Mouse (Mus musculus) stomach, embryonic 15.5 days (tissue): ENCODE measurements at regions not wholly inside any gene's neighbourhood (a gene's known extent, or its start where the extent isn't known, plus 50 kb on each side); places are given as distances from the start of the nearest gene placed in this dataset.

Experiments used
- ATAC-seq: fragments of 200-750 bp; cut with Nextera tagmentation; 2 replicates; pipeline ENCODE4 v1.8.0; 2017; ENCODE audit warnings: low read depth, moderate number of reproducible peaks, moderate TSS enrichment; ENCODE audit not compliant: insufficient read depth, low FRiP score
- H3K27ac ChIP-seq: fragments of 300-500 bp; sonication (generic); 2 replicates; pipeline ENCODE4 v1.5.1; 2015; ENCODE audit warnings: mild to moderate bottlenecking, inconsistent platforms
- H3K27me3 ChIP-seq: fragments of 300-500 bp; sonication (generic); replicated peaks from 2 replicates; pipeline ENCODE4 v1.6.1; 2015; ENCODE audit warnings: inconsistent platforms
- H3K36me3 ChIP-seq: fragments of 300-500 bp; sonication (generic); 2 replicates; pipeline ENCODE4 v1.6.1; 2015; ENCODE audit warnings: inconsistent platforms
- H3K4me1 ChIP-seq: fragments of 300-500 bp; sonication (generic); 2 replicates; pipeline ENCODE4 v1.6.1; 2015; ENCODE audit warnings: inconsistent platforms
- H3K4me2 ChIP-seq: fragments of 300-500 bp; sonication (generic); 2 replicates; pipeline ENCODE4 v1.6.1; 2015; ENCODE audit warnings: mild to moderate bottlenecking, inconsistent platforms
- H3K4me3 ChIP-seq: fragments of 300-500 bp; sonication (generic); replicated peaks from 2 replicates; pipeline ENCODE4 v1.5.1; 2015; ENCODE audit warnings: inconsistent platforms
- H3K9ac ChIP-seq: fragments of 300-500 bp; sonication (generic); 2 replicates; pipeline ENCODE4 v1.6.1; 2015; ENCODE audit warnings: inconsistent platforms
- H3K9me3 ChIP-seq: fragments of 300-500 bp; sonication (generic); 2 replicates; pipeline ENCODE4 v1.6.1; 2016; ENCODE audit warnings: inconsistent platforms
- WGBS: fragments of 180-500 bp; shearing (Covaris S2); methylation state at CpG from one replicate; pipeline ENCODE4 v1.1.7; 2015; 5-methylcytosine and 5-hydroxymethylcytosine counted together

- H3K4me1 ChIP-seq, result no peaks in the 10 kb centered on the region
- H3K4me3 ChIP-seq, result no peak overlapping the region
- no peak overlapping the region for H3K27ac ChIP-seq
- H3K36me3 ChIP-seq, result no peaks in the 10 kb centered on the region
- no peak overlapping the region for H3K4me2 ChIP-seq
- no peaks in the 10 kb centered on the region for H3K9me3 ChIP-seq
- no peak for ATAC-seq
- WGBS, result 81% methylated on average over 4 of the region's 4 CpGs
- H3K9ac ChIP-seq, result no peak overlapping the region
- H3K27me3 ChIP-seq, result no peaks in the 10 kb centered on the region
Measured at GRCm38 (mm10) chr2:11012312-11012860, 159.5 kb upstream of the Prkcq start.

- H3K9me3 ChIP-seq, result no peaks in the 10 kb centered on the region
- ATAC-seq, result no peak
- no peaks in the 10 kb centered on the region for H3K36me3 ChIP-seq
- no peaks in the 10 kb centered on the region for H3K4me1 ChIP-seq
- no peaks in the 10 kb centered on the region for H3K27me3 ChIP-seq
- H3K4me2 ChIP-seq, result no peak overlapping the region
- 80% methylated on average over 3 of the region's 3 CpGs for WGBS
- H3K27ac ChIP-seq, result no peak overlapping the region
- no peak overlapping the region for H3K4me3 ChIP-seq
- H3K9ac ChIP-seq, result no peak overlapping the region
Measured at GRCm38 (mm10) chr2:11013154-11013553, 158.8 kb upstream of the Prkcq start.

GRCm38 (mm10) chr2:11016446-11016845, 155.5 kb upstream of the Prkcq start:
- Histone ChIP-seq H3K4me1 (no peaks in the 10 kb centered on the region), H3K27ac (no peak overlapping the region), H3K4me2 (no peak overlapping the region), H3K27me3 (no peaks in the 10 kb centered on the region), H3K9me3 (no peaks in the 10 kb centered on the region), H3K4me3 (no peak overlapping the region), H3K36me3 (no peaks in the 10 kb centered on the region), H3K9ac (no peak overlapping the region)
- ATAC-seq, result no peak
- WGBS, result 46% methylated on average over 1 of the region's 1 CpGs

- Histone ChIP-seq H3K4me2 (no peak overlapping the region), H3K27ac (no peak overlapping the region), H3K27me3 (no peaks in the 10 kb centered on the region), H3K9ac (no peak overlapping the region), H3K9me3 (no peaks in the 10 kb centered on the region), H3K36me3 (no peaks in the 10 kb centered on the region), H3K4me1 (no peaks in the 10 kb centered on the region), H3K4me3 (no peak overlapping the region)
- 79% methylated on average over 4 of the region's 4 CpGs for WGBS
- ATAC-seq, result no peak
Measured at GRCm38 (mm10) chr2:11032891-11033290, 139.0 kb upstream of the Prkcq start.

- no peak for ATAC-seq
- Histone ChIP-seq H3K9me3 (no peaks in the 10 kb centered on the region), H3K27me3 (no peaks in the 10 kb centered on the region), H3K36me3 (no peaks in the 10 kb centered on the region), H3K27ac (no peak overlapping the region), H3K9ac (no peak overlapping the region), H3K4me3 (no peak overlapping the region), H3K4me1 (no peaks in the 10 kb centered on the region), H3K4me2 (no peak overlapping the region)
- WGBS, result 63% methylated on average over 1 of the region's 1 CpGs
Measured at GRCm38 (mm10) chr2:11034178-11034577, 137.7 kb upstream of the Prkcq start.

GRCm38 (mm10) chr2:11037343-11037742, 134.6 kb upstream of the Prkcq start:
- no peak for ATAC-seq
- Histone ChIP-seq H3K27me3 (no peaks in the 10 kb centered on the region), H3K27ac (no peak overlapping the region), H3K4me2 (no peak overlapping the region), H3K36me3 (no peaks in the 10 kb centered on the region), H3K4me1 (no peaks in the 10 kb centered on the region), H3K9me3 (no peaks in the 10 kb centered on the region), H3K4me3 (no peak overlapping the region), H3K9ac (no peak overlapping the region)
- 77% methylated on average over 11 of the region's 11 CpGs for WGBS

- Histone ChIP-seq H3K9me3 (no peaks in the 10 kb centered on the region), H3K4me2 (no peak overlapping the region), H3K4me1 (no peaks in the 10 kb centered on the region), H3K4me3 (no peak overlapping the region), H3K36me3 (no peaks in the 10 kb centered on the region), H3K27me3 (no peaks in the 10 kb centered on the region), H3K27ac (no peak overlapping the region), H3K9ac (no peak overlapping the region)
- 89% methylated on average over 5 of the region's 5 CpGs for WGBS
- no peak for ATAC-seq
Measured at GRCm38 (mm10) chr2:11038440-11038839, 133.5 kb upstream of the Prkcq start.

GRCm38 (mm10) chr2:11040005-11040404, 131.9 kb upstream of the Prkcq start:
- Histone ChIP-seq H3K27ac (no peak overlapping the region), H3K4me1 (no peaks in the 10 kb centered on the region), H3K4me3 (no peak overlapping the region), H3K27me3 (no peaks in the 10 kb centered on the region), H3K4me2 (no peak overlapping the region), H3K9me3 (no peaks in the 10 kb centered on the region), H3K36me3 (no peaks in the 10 kb centered on the region), H3K9ac (no peak overlapping the region)
- no peak for ATAC-seq
- WGBS, result 83% methylated on average over 2 of the region's 2 CpGs

GRCm38 (mm10) chr2:11044727-11045274, 127.1 kb upstream of the Prkcq start:
- ATAC-seq, result no peak
- 85% methylated on average over 3 of the region's 3 CpGs for WGBS
- Histone ChIP-seq H3K4me1 (no peaks in the 10 kb centered on the region), H3K9ac (no peak overlapping the region), H3K27me3 (no peaks in the 10 kb centered on the region), H3K4me3 (no peak overlapping the region), H3K36me3 (no peaks in the 10 kb centered on the region), H3K4me2 (no peak overlapping the region), H3K27ac (no peak overlapping the region), H3K9me3 (no peaks in the 10 kb centered on the region)

- WGBS, result 82% methylated on average over 7 of the region's 7 CpGs
- Histone ChIP-seq H3K27me3 (no peaks in the 10 kb centered on the region), H3K4me2 (no peak overlapping the region), H3K4me1 (no peaks in the 10 kb centered on the region), H3K9me3 (no peaks in the 10 kb centered on the region), H3K36me3 (no peaks in the 10 kb centered on the region), H3K9ac (no peak overlapping the region), H3K4me3 (no peak overlapping the region), H3K27ac (no peak overlapping the region)
- no peak for ATAC-seq
Measured at GRCm38 (mm10) chr2:11051621-11052020, 120.3 kb upstream of the Prkcq start.

GRCm38 (mm10) chr2:11059731-11060425, 112.0 kb upstream of the Prkcq start:
- ATAC-seq, result peak; percentile 39; the same call in 1 of the 2 replicates
- 20% methylated on average over 9 of the region's 9 CpGs for WGBS
- no peak overlapping the region for H3K4me2 ChIP-seq
- no peaks in the 10 kb centered on the region for H3K27me3 ChIP-seq
- H3K4me3 ChIP-seq, result no peak overlapping the region
- H3K36me3 ChIP-seq, result no peaks in the 10 kb centered on the region
- no peak overlapping the region for H3K9ac ChIP-seq
- H3K4me1 ChIP-seq, result no peaks in the 10 kb centered on the region
- H3K9me3 ChIP-seq, result no peaks in the 10 kb centered on the region
- no peak overlapping the region for H3K27ac ChIP-seq

- Histone ChIP-seq H3K9me3 (no peaks in the 10 kb centered on the region), H3K4me2 (no peak overlapping the region), H3K36me3 (no peaks in the 10 kb centered on the region), H3K4me1 (no peaks in the 10 kb centered on the region), H3K9ac (no peak overlapping the region), H3K27me3 (no peaks in the 10 kb centered on the region), H3K4me3 (no peak overlapping the region), H3K27ac (no peak overlapping the region)
- 82% methylated on average over 4 of the region's 4 CpGs for WGBS
- no peak for ATAC-seq
Measured at GRCm38 (mm10) chr2:11067384-11067783, 104.5 kb upstream of the Prkcq start.
